Mouse (Mus musculus) central nervous system, embryonic 18 days (tissue): ENCODE data around the gene Cyp2c65. TPM values are rescaled to one million over a fixed set of nuclear protein-coding genes. Genes with fewer than 3 reads are reported as not detected.

Experiments used
- polyA plus RNA-seq: library from polyadenylated mRNA; depleted of rRNA; stranded (reverse); fragments of >200 nt; gene quantifications from 2 replicates; pipeline ENCODE4 v1.2.3, GENCODE M21; 2012; rRNA removed

The Cyp2c65 gene
- 0.06 and 0.11 TPM in 2 replicates for polyA plus RNA-seq

DNA sequence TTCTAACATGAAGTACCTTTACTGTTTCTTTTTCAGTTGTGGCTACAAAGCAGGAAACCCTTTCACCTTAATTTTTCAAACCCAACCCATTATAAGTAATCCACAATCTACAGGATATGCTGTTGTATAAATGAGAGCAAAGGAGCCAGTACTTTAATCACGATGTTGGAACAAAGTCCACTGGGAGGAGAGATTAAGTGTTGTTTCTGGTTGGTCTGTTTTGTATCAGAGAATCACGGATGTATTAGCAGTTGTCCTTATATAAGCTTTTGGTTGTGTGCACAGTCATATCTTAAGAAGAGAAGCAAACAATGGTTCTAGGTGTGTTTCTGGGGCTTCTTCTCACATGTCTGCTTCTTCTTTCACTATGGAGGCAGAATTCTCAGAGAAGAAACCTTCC lies at the start of gene Cyp2c65:
Gene Cyp2c65 (plus strand): TSS at position 297 of the 400 bp plus-strand sequence.

DNA sequence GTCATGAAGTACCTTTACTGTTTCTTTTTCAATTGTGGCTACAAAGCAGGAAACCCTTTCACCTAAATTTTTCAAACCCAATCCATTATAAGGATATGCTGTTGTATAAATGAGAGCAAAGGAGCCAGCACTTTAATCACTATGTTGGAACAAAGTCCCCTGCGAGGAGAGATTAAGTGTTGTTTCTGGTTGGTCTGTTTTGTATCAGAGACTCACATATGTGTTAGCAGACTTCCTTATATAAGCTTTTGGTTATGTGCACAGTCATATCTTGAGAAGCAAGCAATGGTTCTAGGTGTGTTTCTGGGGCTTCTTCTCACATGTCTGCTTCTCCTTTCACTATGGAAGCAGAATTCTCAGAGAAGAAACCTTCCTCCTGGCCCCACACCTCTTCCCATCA lies 52.8 kb downstream of the Cyp2c65 start, which contains the start of gene Cyp2c66:
Gene Cyp2c66 (plus strand): TSS at position 255 of the 400 bp plus-strand sequence.

Other genes starting within 250 kb of the Cyp2c65 start
- gene Noc3l, start 241.8 kb upstream of the Cyp2c65 start, polyA plus RNA-seq, result 12.6 and 13.2 TPM in 2 replicates
- gene Tbc1d12, start 224.4 kb upstream of the Cyp2c65 start, polyA plus RNA-seq, result 13.4 and 14.7 TPM in 2 replicates
- gene Hells, start 130.1 kb upstream of the Cyp2c65 start, polyA plus RNA-seq, result 5.9 and 7.3 TPM in 2 replicates
- 0.05 and 0.20 TPM in 2 replicates for gene Cyp2c55, start 54.0 kb upstream of the Cyp2c65 start, polyA plus RNA-seq
- gene Cyp2c66, start 52.9 kb downstream of the Cyp2c65 start, polyA plus RNA-seq, result not detected in 2 replicates
- not detected in 2 replicates for gene Cyp2c29, start 208.4 kb downstream of the Cyp2c65 start, polyA plus RNA-seq